Mouse (Mus musculus) midbrain, embryonic 11.5 days (tissue): ENCODE measurements around the gene Pmp22. TPM values are rescaled to one million over a fixed set of nuclear protein-coding genes. Genes with fewer than 3 reads are reported as not detected.

Experiments used
- ATAC-seq: fragments of 200-750 bp; cut with Nextera tagmentation; 2 replicates; pipeline ENCODE4 v1.8.0; 2017; ENCODE audit warnings: moderate TSS enrichment, moderate library complexity; ENCODE audit not compliant: low FRiP score
- DNase-seq: peaks from one replicate; pipeline ENCODE4 v3.0.0; 2015; ENCODE audit warnings: low spot score; ENCODE audit errors: missing footprints
- H3K27ac ChIP-seq: fragments of 300-500 bp; sonication (generic); 2 replicates; pipeline ENCODE4 v1.5.1; 2014; ENCODE audit warnings: low read depth, low read length
- H3K27me3 ChIP-seq: fragments of 300-500 bp; sonication (generic); 2 replicates; pipeline ENCODE4 v1.6.1; 2014; ENCODE audit warnings: mild to moderate bottlenecking, low read length, moderate library complexity, mixed read lengths; ENCODE audit not compliant: control insufficient read depth, insufficient read depth
- H3K36me3 ChIP-seq: fragments of 300-500 bp; sonication (generic); 2 replicates; pipeline ENCODE4 v1.6.1; 2014; ENCODE audit warnings: mild to moderate bottlenecking, low read length, moderate library complexity, mixed read lengths; ENCODE audit not compliant: control insufficient read depth, insufficient read depth
- H3K4me1 ChIP-seq: fragments of 300-500 bp; sonication (generic); 2 replicates; pipeline ENCODE4 v1.6.1; 2014; ENCODE audit warnings: low read length; ENCODE audit not compliant: control insufficient read depth, insufficient read depth
- H3K4me2 ChIP-seq: fragments of 300-500 bp; sonication (generic); 2 replicates; pipeline ENCODE4 v1.6.1; 2014; ENCODE audit warnings: mild to moderate bottlenecking, moderate library complexity
- H3K4me3 ChIP-seq: fragments of 300-500 bp; sonication (generic); 2 replicates; pipeline ENCODE4 v1.5.1; 2014; ENCODE audit warnings: low read depth, low read length
- H3K9ac ChIP-seq: fragments of 300-500 bp; sonication (generic); 2 replicates; pipeline ENCODE4 v1.6.1; 2014; ENCODE audit warnings: low read length
- H3K9me3 ChIP-seq: fragments of 300-500 bp; sonication (generic); 2 replicates; pipeline ENCODE4 v1.6.1; 2016; ENCODE audit warnings: low read length; ENCODE audit not compliant: control insufficient read depth
- WGBS: fragments of 180-500 bp; shearing (Covaris S2); extraction: QIAGEN DNeasy Blood & Tissue Kit; methylation state at CpG from one replicate; pipeline ENCODE4 v1.1.7; 2014; 5-methylcytosine and 5-hydroxymethylcytosine counted together
- polyA plus RNA-seq: library from polyadenylated mRNA; unstranded; fragments of >200 nt; fragmentation: Nextera tagmentation; extraction: Ambion mirVana; gene quantifications from 2 replicates; pipeline ENCODE4 v1.2.1, GENCODE M21; 2014

The Pmp22 gene
- polyA plus RNA-seq, 1 experiment from 2014 or later = 34.9 TPM

- no peaks in the 10 kb centered on the region for H3K27me3 ChIP-seq
- no peak overlapping the region for H3K9ac ChIP-seq
- H3K9me3 ChIP-seq = no peaks in the 10 kb centered on the region
- no peaks in the 10 kb centered on the region for H3K4me1 ChIP-seq
- 91% methylated on average over 5 of the region's 5 CpGs for WGBS
- DNase-seq (no peak), ATAC-seq (no peak)
- H3K4me2 ChIP-seq = no peak overlapping the region
- H3K27ac ChIP-seq = no peak overlapping the region
- no peak overlapping the region for H3K4me3 ChIP-seq
- H3K36me3 ChIP-seq = no peaks in the 10 kb centered on the region
Observed at GRCm38 (mm10) chr11:63142311-63142710, 13.5 kb downstream of the Pmp22 start.

- 84% methylated on average over 4 of the region's 4 CpGs for WGBS
Observed at GRCm38 (mm10) chr11:63142816-63143215, 14.0 kb downstream of the Pmp22 start.

GRCm38 (mm10) chr11:63143486-63143885, 14.7 kb downstream of the Pmp22 start:
- 88% methylated on average over 8 of the region's 8 CpGs for WGBS
- no peak overlapping the region for H3K9ac ChIP-seq
- H3K9me3 ChIP-seq = no peaks in the 10 kb centered on the region
- no peaks in the 10 kb centered on the region for H3K36me3 ChIP-seq
- H3K27me3 ChIP-seq = no peaks in the 10 kb centered on the region
- no peak overlapping the region for H3K4me3 ChIP-seq
- H3K4me1 ChIP-seq = no peaks in the 10 kb centered on the region
- no peak for ATAC-seq
- DNase-seq = no peak
- no peak overlapping the region for H3K4me2 ChIP-seq
- H3K27ac ChIP-seq = no peak overlapping the region

More at GRCm38 (mm10) chr11:63142816-63143215, 14.0 kb downstream of the Pmp22 start:
- Histone ChIP-seq H3K4me2 (no peak overlapping the region), H3K9me3 (no peaks in the 10 kb centered on the region), H3K4me3 (no peak overlapping the region), H3K9ac (no peak overlapping the region), H3K27ac (no peak overlapping the region), H3K27me3 (no peaks in the 10 kb centered on the region), H3K36me3 (no peaks in the 10 kb centered on the region), H3K4me1 (no peaks in the 10 kb centered on the region)
- no peak for DNase-seq
- ATAC-seq = no peak

GRCm38 (mm10) chr11:63146601-63147000, 17.8 kb downstream of the Pmp22 start:
- Histone ChIP-seq H3K9ac (no peak overlapping the region), H3K9me3 (no peaks in the 10 kb centered on the region), H3K4me1 (no peaks in the 10 kb centered on the region), H3K36me3 (no peaks in the 10 kb centered on the region), H3K4me2 (no peak overlapping the region), H3K4me3 (no peak overlapping the region), H3K27ac (no peak overlapping the region), H3K27me3 (no peaks in the 10 kb centered on the region)
- WGBS = 83% methylated on average over 7 of the region's 7 CpGs
- DNase-seq (no peak), ATAC-seq (no peak)

- Histone ChIP-seq H3K9me3 (no peaks in the 10 kb centered on the region), H3K36me3 (no peaks in the 10 kb centered on the region), H3K27ac (no peak overlapping the region), H3K4me1 (no peaks in the 10 kb centered on the region), H3K4me2 (no peak overlapping the region), H3K9ac (no peak overlapping the region), H3K27me3 (no peaks in the 10 kb centered on the region), H3K4me3 (no peak overlapping the region)
- 89% methylated on average over 3 of the region's 3 CpGs for WGBS
- DNase-seq (no peak), ATAC-seq (no peak)
Observed at GRCm38 (mm10) chr11:63148276-63148675, 19.5 kb downstream of the Pmp22 start.

GRCm38 (mm10) chr11:63151857-63152256, 23.1 kb downstream of the Pmp22 start:
- no peak overlapping the region for H3K4me2 ChIP-seq

GRCm38 (mm10) chr11:63157117-63157516, 28.3 kb downstream of the Pmp22 start:
- 84% methylated on average over 4 of the region's 4 CpGs for WGBS
- no peak for ATAC-seq
- Histone ChIP-seq H3K36me3 (no peaks in the 10 kb centered on the region), H3K4me3 (no peak overlapping the region), H3K9ac (no peak overlapping the region), H3K27ac (no peak overlapping the region), H3K27me3 (no peaks in the 10 kb centered on the region), H3K4me1 (no peaks in the 10 kb centered on the region), H3K4me2 (no peak overlapping the region), H3K9me3 (no peaks in the 10 kb centered on the region)
- no peak for DNase-seq

More at GRCm38 (mm10) chr11:63151857-63152256, 23.1 kb downstream of the Pmp22 start:
- Histone ChIP-seq H3K9ac (no peak overlapping the region), H3K9me3 (no peaks in the 10 kb centered on the region), H3K27ac (no peak overlapping the region), H3K4me1 (no peaks in the 10 kb centered on the region), H3K4me3 (no peak overlapping the region), H3K36me3 (no peaks in the 10 kb centered on the region), H3K27me3 (no peaks in the 10 kb centered on the region)
- no peak for DNase-seq
- WGBS = 86% methylated on average over 5 of the region's 5 CpGs
- ATAC-seq = no peak

GRCm38 (mm10) chr11:63160926-63161325, 32.1 kb downstream of the Pmp22 start:
- ATAC-seq = no peak
- no peaks in the 10 kb centered on the region for H3K4me1 ChIP-seq
- H3K9ac ChIP-seq = no peak overlapping the region
- no peak for DNase-seq
- no peak overlapping the region for H3K4me3 ChIP-seq
- H3K36me3 ChIP-seq = no peaks in the 10 kb centered on the region
- H3K9me3 ChIP-seq = no peaks in the 10 kb centered on the region
- H3K27me3 ChIP-seq = no peaks in the 10 kb centered on the region
- H3K4me2 ChIP-seq = no peak overlapping the region
- H3K27ac ChIP-seq = no peak overlapping the region

GRCm38 (mm10) chr11:63162806-63163205, 34.0 kb downstream of the Pmp22 start:
- 84% methylated on average over 2 of the region's 2 CpGs for WGBS
- H3K36me3 ChIP-seq = no peaks in the 10 kb centered on the region
- H3K4me1 ChIP-seq = no peaks in the 10 kb centered on the region
- no peak overlapping the region for H3K27ac ChIP-seq
- no peaks in the 10 kb centered on the region for H3K27me3 ChIP-seq
- no peak for ATAC-seq
- DNase-seq = no peak
- H3K9me3 ChIP-seq = no peaks in the 10 kb centered on the region
- H3K4me3 ChIP-seq = no peak overlapping the region
- no peak overlapping the region for H3K9ac ChIP-seq
- H3K4me2 ChIP-seq = no peak overlapping the region

GRCm38 (mm10) chr11:63163550-63163949, 34.8 kb downstream of the Pmp22 start:
- WGBS = 89% methylated on average over 8 of the region's 8 CpGs
- Histone ChIP-seq H3K4me2 (no peak overlapping the region), H3K36me3 (no peaks in the 10 kb centered on the region), H3K27me3 (no peaks in the 10 kb centered on the region), H3K4me1 (no peaks in the 10 kb centered on the region), H3K9me3 (no peaks in the 10 kb centered on the region), H3K27ac (no peak overlapping the region), H3K4me3 (no peak overlapping the region), H3K9ac (no peak overlapping the region)
- ATAC-seq = no peak
- DNase-seq = no peak
